Mouse (Mus musculus) retina, postnatal 1 day (tissue): ENCODE data around the gene Gm11011.
"Not testable (repeated sequence)": the region's sequence is repeated elsewhere in the genome, so short reads cannot be mapped to it uniquely, and the experiment has no call there.

Source experiments
- DNase-seq: peaks from one replicate; pipeline ENCODE4 v3.0.0-alpha.2; 2012

Gene Gm11011

DNA sequence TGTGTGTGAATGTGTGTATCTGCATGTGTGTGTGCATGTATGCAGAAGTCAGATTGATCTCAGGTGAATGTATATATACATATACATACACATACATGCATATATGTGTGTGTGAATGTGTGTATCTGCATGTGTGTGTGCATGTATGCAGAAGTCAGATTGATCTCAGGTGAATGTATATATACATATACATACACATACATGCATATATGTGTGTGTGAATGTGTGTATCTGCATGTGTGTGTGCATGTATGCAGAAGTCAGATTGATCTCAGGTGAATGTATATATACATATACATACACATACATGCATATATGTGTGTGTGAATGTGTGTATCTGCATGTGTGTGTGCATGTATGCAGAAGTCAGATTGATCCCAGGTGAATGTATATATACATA lies at the start of gene Gm11011:
TSS of gene Gm11011 (minus strand) at position 101 of the 400 bp plus-strand sequence.
- not testable (repeated sequence) for DNase-seq

DNA sequence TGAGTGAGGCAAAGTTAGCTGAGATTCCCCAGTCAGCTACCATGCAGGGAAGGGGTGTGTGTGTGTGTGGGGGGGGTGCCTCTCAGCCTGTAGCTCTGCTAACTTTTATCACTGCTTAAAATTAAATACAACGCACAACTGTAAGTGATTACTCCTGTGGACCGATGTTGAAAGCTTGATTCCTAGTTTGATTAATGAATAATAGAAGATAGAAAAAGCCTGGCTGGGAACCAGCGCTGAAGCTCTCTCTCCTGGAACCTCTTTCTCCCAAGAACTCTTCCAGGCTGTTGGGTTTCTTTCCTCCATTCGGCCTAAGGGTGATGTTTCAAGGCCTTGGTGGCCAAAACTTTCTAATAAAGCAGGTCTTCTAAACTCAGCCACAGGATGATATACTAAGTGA lies 48.9 kb upstream of the Gm11011 start:
- no peak for DNase-seq

DNA sequence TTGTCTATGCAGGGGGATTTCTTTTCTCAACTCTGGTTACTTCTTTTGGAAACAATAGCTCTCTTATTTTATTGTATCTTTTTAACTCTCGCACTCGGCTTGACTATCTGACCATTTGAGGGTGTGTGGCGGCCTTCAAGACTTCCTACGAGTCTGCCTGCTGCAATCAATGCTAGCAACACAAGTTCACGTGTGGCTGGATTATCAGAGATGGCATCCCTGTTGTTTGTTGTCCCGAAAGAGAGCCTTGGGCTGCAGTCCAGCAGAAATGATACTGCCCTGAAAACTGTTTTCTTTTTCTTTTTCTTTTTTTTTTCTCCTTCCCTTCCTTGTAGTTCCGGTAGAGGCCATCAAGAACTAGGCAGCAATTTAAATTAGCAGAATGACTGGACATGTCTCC lies 47.9 kb upstream of the Gm11011 start:
- no peak for DNase-seq

DNA sequence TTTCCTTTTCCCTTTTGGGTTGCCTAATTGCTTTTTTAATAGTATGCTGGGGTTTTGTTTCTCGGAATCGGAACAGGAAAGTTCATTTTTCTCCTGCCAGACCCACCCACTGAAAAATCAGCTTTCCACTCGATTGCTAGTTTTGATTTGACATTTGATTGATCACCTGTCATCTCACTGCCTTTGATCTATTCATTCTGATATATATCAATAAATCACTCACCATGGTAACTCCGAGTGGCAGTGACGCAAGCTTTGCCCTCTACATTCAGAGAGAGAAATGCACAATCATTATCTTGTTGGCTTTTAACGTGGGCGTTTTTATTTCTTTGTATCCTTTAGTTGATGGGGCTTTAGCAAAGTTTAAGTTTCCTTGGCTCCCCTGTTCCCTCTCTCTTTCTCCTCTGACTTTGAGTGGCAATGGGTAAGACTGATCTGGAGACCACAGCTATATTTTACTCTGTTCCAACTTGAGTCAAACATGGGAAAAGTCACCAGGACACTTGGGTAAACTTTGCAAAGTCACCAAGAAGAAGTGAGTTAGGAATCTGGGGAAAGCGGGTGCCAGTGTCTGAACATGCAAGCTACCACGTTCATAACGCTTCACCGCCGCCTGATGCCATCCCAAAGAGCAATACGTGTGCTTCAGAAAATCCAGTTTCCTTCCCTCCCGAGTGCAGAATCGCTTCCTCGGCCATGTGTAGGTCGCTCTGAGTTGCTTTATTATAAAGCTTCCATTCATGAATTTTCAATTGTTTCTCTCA lies 47.3 kb upstream of the Gm11011 start:
- peak; percentile 29 for DNase-seq

DNA sequence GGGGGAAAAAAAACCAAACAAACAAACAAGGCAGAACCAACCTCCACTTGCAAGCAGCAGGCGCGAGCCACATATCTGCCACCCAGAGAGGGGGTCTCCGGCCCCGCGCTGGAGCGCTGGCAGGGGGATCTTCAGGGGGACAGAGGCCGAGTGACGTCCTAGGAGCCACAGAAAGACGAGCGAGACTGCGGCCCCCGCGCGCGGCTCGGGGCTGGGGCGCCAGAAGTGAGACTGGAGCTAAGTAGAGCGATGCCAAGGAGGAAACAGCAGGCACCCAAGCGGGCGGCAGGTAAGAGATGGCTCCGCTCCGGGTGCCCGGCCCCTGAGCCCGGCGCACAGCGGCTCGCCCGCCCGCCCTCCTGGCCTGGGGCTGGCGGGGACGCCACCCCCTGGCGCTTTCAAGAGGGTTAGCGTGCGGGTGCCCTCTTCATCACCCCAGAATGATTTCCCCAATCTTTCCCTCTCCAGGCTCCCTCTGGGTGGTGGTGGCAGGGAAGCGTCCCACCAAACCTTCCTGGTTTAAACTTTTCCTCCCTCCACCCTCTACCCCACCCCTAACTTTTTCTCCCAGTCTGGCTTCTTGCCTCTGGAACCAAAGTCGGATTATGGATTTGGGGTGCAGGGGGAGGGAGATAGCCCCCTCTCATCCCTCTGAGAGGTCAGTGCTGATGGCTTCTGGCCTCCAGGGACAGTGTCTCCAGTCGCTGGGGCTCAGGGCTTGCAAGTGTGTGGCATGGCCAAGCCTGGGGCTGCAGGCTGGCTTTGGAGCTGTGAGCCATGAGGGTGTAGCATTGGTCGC lies 46.1 kb upstream of the Gm11011 start:
- peak; percentile 57 for DNase-seq

DNA sequence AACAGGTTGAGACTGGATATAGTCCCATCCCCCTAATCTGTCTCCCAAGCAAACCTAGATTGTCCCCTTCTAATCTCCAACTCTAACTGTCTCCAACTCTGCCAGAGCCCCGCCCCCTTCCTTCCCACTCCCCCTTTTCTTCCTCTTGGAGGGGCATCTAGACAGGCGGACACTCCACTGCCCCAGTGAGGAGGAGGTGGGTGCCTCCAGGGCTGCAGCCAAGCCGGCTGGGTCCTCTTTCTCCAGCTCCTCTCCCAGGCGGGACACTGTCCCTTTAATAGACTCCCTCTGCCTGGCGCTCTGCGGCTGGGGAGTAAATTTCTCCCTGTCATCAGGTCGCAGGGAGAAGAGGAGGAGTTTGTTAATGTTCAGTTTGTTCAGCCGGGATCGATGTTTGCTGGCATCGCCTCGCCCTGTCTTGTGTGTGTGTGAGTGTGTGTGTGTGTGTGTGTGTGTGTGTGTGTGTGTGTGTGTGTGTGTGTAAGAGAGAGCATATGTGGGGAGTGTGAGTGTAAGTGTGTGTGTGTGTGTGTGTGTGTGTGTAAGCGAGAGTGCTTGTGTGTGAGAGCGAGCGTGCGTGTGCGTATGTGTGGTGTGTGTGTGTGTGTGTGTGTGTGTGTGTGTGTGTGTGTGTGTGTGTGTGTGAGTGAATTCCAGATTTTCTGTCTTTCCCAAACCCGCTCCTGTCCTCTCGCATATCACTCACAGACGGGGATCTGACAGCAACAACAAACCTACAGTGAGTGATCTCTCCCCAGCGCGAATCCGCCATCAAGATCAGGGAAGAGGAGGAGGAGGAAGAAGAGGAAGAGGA lies 45.0 kb upstream of the Gm11011 start, which contains the start of gene Tshz2:
TSS of gene Tshz2 (plus strand) at position 676 of the 814 bp plus-strand sequence.
- DNase-seq = peak; percentile 86

DNA sequence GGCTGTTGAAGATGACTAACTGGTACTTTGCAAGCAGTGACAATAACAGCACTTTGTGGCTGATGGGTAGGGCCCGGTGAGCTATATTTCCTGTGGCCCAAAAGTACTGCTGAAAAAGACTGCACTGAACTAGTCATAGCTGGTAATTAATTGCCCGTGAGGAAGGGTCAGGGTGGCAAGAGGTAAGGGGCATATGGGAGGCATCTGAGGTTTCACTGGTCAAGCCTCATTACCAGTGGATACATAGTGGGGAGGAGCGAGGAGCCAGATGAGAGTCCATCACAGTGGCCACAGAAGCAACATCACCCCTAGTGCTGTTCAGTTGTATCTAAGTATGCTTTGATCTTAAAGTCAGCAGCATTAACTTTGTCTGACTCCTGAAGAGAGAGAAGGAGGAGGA lies 42.5 kb upstream of the Gm11011 start:
- DNase-seq = no peak

DNA sequence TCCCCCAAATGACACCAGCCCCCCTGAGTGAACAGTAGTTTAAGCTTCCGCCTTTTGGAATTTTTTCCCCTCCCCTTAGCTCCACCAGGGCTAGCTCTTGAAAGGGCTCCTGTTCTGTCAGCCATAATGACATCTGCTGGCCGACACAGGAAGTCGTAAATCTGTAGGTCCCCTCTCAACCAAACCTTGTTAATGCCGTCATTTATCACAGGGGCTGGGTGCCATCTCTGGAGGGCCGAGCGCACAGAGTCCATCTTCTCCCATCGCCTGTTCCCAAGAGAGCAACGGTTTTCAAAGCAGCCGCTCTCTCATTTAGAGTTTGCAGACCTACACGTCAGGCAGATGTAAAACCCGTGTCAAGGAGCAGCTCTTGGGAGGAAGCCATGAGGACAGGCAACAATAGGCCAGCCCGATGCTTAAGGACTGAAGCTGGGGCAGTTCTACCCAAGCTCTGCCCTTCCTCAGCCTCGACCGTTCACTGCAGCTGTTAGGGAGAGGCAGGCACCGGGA lies 33.7 kb upstream of the Gm11011 start:
- DNase-seq = peak; percentile 63

DNA sequence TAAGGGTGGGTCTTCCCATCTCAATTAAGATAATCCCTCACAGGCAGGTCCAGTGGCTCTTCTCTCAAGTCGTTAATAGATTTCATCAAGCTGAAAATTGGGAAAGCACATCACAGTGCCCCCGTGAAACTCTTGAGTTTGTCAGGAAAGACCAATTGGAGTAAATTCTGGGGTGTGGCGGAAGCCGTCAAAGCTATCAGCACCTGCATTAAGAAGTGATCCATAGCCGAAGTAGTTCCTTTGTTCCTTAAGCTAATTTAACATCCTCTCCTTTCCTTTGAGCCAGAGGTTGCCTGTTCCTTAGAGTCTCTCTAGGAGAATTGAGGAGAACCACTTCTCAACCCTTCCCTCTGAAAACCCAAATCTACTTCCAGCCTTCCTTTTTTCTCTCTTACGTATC lies 28.5 kb upstream of the Gm11011 start:
- DNase-seq = no peak

DNA sequence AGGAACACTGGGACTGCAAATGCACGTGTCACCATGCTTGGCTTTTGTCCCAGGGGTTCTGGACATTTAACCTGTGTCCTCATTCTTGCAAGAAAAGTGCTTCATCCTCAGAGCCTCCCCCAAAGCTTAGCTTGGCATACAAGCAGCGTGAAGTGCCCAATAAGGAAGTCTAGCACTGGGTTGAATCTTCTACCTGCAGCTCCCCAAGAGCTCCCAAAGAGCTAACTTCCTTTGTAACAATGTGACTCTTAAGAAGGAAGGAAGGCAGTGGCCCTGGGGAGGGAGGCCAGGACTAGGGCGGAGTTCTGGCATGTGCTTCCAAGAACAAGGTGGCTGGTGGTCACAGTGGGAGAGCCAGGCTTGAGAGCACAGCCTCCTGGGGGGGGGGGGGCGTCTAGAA lies 27.1 kb upstream of the Gm11011 start:
- DNase-seq = no peak

DNA sequence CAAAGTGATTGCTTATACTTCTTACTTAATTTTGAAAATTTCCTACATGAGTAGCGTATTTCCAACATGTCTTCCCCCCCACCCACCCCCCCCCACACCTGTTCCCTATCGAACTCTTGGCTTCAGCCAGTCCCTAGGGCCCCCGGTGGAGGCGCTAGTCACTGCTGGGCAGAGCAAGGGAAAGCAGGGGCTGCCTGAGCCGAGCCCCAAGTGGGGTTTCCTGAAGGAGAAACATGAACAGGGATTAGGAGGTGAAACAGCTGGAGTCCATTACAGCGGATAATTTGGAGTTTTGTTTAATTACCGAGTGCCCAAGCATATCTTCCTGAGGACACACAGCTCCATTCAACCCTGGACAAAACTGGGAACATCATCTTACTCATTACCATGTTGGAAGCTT lies 24.0 kb upstream of the Gm11011 start:
- DNase-seq = peak; percentile 64

DNA sequence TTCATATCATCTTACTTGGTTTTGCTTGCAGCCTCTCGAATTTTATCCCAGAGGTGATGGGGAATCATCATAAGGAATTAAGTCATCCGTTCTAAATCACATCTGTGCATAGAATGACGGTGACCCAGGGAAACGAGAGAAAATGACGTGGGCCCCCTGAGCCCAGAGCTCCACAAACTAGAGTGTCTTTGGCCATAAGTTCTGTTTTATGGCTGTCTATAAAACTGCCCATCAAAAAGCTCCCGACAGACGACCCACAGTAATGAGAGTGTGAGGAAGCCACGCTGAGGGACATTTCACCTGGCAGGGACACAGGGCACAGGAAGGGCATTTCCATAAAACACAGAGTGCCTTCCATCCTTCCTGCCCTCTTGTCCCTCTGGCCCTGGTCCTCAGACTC lies 23.3 kb upstream of the Gm11011 start:
- no peak for DNase-seq

DNA sequence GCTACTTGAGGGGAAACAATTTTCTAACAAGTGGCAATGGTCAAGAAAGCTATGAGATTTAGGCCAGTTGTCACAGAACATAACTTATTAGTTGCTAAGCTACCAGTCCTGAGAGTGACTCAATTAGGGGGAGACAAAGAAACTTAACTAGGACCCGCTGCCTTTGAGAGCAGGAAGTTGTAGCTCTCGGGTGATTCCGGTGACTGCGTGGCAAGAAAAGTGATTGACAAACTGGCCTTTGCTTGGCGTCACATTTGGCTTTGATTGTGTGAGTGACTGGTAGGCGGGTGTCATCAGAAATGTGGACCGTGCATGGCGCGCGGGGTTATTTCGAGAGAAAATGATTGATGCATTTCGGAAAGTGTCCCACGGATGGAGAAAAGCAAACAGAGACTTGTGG lies 22.4 kb upstream of the Gm11011 start:
- DNase-seq = peak; percentile 64

DNA sequence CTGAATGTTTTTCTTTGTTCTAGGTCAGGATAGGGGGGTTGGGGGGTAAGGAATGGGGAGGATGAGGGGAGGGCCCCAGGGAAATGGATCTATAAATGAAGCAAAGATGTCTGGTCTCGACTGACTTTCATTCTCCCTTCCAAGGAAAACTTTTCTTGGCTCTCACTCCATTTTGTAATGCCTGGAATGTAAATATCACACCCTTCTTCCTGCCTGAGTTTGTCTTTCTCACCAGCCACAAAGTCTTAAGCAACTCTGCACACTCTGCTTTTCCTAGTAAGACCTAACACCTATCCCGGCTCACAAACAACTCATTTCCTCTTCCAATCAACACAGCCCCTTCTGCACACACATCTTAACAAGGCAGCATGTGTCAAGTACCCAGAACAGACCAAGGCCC lies 20.2 kb upstream of the Gm11011 start:
- DNase-seq = no peak

DNA sequence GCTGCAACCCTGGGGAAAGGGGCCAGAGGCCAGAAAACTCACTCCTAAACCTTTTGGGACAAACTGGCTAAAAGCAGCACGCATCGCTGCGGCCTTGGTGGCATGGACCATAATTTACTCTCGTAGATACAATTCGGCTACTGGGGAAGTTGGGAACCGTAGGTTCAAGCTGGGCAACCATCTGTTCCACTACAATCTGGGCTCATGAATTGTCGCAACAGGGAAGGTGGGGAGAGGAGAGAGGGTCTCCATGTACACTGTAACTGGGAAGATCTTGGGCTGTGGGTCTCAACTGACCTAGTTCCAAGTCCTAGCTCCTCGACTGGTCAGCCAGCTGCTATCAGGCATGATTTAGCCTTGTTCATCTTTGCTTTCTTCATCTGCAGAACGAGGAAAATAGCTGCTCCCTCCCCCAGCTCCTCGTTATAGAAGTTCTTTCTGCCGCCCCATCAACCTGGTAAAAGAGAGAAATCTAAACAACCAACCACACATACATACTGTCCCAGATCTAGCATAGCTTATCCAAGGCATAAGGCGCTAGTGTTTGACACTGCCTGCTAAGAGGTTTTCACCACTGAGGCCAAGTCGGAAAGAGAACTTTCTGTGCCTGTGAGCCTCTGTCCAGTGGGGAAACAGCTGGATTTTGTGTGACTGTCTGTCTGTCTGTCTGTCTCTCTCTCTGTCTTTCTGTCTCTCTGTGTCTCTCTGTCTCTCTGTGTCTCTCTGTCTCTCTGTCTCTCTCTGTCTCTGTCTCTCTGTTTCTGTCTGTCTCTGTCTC lies 19.5 kb upstream of the Gm11011 start:
- DNase-seq = no peak

DNA sequence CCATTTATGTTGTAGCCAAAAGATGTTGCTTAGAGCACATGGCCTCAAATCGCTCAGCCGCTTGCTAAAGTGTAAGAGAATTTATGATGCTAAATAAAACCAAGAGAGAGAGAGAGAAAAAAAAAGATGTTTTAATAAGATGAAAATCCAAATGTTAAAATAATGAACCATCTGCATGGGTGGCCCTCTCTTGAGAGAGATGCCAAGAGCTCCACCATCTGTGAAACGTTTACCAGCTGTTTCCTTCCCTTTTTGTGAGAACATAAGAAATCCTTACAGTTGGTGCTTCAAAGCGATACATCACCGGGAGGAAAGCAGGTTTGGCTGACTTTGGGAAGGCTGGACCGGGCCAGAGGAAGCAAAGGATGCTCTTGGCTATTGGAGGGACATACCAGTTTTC lies 12.6 kb upstream of the Gm11011 start:
- no peak for DNase-seq

DNA sequence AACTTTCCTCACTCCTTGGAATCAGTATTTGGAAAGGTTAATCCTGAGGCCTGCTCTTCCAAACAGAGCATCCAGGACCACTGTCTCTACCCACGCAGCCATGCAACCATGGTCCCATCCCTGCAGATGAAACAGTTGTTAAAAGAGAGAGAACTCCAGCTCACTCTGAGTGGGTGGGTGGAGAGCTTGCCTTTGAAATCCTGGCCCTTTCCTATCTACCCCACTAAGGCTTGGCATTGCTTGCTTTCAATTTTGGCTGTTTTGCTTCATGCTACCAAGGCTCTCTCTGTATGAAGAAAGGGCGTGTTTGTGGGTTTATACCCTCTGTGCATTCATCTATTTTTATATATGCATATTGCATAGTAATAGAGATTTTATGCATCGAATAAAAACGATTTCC lies 12.0 kb upstream of the Gm11011 start:
- no peak for DNase-seq

DNA sequence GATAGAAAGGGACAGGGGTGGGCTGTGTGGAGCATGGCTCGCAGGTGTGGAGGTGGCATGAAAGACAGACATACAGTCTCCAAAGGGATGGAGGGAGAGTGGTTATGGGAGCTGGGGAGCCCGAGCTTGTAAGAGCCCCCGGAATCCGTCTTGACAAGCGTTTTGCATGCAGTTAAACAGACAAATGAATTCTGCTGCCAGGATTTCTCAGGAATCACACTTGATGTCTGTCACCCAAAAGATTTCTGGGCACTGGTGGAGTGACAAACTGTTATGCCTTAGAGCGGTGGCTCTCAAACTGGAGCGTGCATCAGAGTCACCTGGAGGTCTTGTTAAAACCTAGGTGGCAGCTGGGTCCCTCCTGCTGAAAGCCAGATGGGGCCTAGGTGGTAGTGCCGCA lies 10.4 kb upstream of the Gm11011 start:
- DNase-seq = no peak

DNA sequence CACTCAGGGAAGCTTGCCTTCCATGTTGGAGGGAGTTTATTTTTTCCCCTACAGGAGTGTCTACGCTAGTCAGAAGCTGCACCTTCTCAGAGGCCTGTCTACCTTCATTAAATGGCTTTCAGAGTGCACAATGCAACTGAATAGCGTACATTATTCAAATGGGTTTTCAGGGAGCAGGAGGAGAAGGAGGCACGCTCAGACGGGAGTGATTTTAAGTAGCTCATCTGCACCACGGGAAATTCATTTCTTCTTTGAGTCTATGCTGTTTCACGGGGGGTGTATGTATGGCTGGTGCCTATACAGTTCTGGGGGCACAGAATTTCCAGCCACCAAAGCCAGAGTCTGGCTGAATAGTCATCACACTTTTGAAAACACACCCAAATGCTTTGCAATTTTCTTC lies 9.8 kb upstream of the Gm11011 start:
- no peak for DNase-seq

DNA sequence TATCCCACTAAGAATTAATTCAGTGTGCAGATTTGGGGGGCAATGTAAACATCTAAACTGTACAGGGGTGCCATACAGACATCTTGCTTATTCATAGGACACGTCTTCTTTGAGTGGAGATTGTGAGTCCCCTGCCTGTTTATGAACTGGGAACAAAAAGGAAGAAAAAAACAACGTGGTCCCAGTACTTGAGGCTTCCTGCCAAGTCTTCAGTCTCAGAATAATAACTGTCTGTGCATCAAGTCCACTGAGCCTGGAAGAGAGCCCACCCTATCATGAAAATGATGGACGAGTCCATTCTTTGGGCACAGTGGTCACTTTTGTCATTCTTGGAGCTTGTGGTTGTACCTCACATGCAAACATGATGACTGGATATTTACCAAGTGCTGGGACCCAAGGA lies 6.2 kb upstream of the Gm11011 start:
- DNase-seq = no peak

DNA sequence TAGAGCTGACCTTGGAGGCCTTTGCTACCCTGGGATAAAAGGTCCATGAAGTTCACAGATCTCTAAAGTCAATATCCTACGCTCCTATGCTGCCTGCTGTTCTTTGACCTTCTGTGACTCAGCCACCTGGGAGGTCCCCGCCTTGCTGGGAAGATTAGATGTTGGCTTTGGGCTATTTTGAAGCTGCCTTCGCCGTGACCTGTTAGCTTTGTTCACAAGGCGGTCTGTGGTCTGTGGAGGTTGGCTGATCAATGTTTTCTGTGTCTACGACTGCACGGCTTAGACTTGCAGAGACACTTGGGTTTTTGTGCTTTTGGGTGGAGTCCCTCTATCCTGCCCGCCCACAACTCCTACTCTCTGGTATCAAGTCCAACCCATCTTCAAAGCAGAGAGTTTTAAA lies 2.9 kb upstream of the Gm11011 start:
- DNase-seq = no peak

DNA sequence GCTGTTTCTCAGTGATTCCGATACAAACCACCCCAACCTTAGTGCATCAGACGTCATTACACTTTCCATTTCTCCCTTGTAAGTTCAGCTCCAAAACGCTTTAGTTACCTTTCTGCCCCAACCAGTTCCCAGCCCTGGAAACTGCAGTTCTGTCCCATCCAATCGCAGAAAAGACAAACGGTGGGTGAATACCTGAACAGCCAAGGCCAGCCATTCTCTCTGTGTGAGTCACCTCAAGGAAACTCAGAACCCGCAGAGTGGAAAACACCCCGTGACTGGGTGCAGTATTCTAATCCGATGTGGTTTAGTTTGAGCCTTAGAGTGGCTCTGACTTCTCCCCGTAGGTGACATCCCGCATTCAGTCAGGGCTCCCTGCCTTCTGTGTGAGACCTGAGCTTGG lies 2.2 kb upstream of the Gm11011 start:
- DNase-seq = no peak
